9 mouse cellular contexts compared by ENCODE assay signal in the genomic region with DNA sequence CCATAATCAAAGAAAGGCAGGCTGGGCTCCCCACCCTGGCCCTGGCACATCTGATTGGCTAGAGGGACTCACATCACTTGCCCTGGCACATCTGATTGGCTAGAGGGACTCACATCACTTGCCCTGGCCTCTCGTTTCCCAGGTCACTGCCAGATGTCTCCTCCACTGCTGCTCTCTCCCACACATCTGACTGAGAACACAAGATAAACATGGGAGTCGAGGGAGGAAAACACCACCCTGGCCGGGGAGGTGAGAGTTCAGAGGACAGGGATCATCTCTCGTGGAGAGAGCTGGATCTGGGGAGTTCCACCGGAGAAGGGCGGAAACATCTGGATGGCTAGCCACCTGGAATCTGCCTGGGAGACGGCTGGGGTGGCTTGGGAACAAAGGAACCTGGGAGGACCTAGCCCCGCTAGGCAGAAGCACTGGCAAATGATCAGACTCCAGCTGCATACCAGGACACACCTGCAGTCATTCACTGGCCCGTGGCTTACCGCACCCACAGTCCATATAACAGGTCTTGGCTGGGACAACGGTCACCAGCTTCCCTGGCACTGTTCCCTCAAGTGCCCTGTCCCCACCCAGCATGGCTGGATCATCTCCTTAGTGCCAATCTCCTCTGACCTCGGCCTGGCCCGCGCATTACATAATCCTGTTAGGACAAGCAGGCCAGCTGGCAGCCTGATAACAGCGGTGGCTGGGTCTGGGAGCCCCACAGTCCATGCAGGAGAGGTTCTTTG. TPM values are rescaled to one million over a fixed set of nuclear protein-coding genes. Genes with fewer than 3 reads are reported as not detected.
DNase-seq lines count a peak whose midpoint lies in the region; ATAC-seq and TF ChIP-seq lines count a peak whose summit lies in the region.
"Had no signal": no experiment of that assay in that cellular context is flagged by ENCODE, and none has a peak within 500 bp of the region (broad histone marks: within the 10 kb centered on the region; RNA-seq: fewer than 3 reads in every experiment).

No protein-coding gene starts in this region.

- H3K9ac ChIP-seq in forebrain, embryonic 12.5 days = no peak overlapping the region
- no peak overlapping the region for H3K9ac ChIP-seq in forebrain, embryonic 16.5 days (replicated peaks; ENCODE audit: low read depth, low read length)
- H3K9ac ChIP-seq in heart, adult 2 months (ENCODE audit: low read depth, low read length) = no peak overlapping the region
- H3K9ac ChIP-seq in kidney, embryonic 14.5 days (ENCODE audit: low read depth, low read length) = no peak overlapping the region
- no peak overlapping the region for H3K9ac ChIP-seq in lung, embryonic 16.5 days (ENCODE audit: low read length)
- H3K9ac ChIP-seq: hindbrain, embryonic 15.5 days had no signal

- peaks cover 12% of the 10 kb centered on the region; the same call in 1 of the 2 replicates for H3K4me1 ChIP-seq in forebrain, embryonic 12.5 days
- no peaks in the 10 kb centered on the region for H3K4me1 ChIP-seq in forebrain, embryonic 16.5 days (replicated peaks; ENCODE audit: control insufficient read depth, insufficient read depth, low read length)
- H3K4me1 ChIP-seq in heart, adult 2 months (ENCODE audit: control insufficient read depth, insufficient read depth, low read length) = peaks cover 22% of the 10 kb centered on the region
- H3K4me1 ChIP-seq in kidney, embryonic 14.5 days (ENCODE audit: control insufficient read depth, insufficient read depth, low read length) = no peaks in the 10 kb centered on the region
- H3K4me1 ChIP-seq in lung, embryonic 16.5 days (replicated peaks; ENCODE audit: control insufficient read depth, insufficient read depth, low read length) = peaks cover 7% of the 10 kb centered on the region
- H3K4me1 ChIP-seq: hindbrain, embryonic 15.5 days had no signal

- H3K27ac ChIP-seq in forebrain, embryonic 12.5 days = no peak overlapping the region
- H3K27ac ChIP-seq in forebrain, embryonic 16.5 days (ENCODE audit: low read length) = no peak overlapping the region
- peak overlapping the region; percentile 60 for H3K27ac ChIP-seq in heart, adult 2 months
- H3K27ac ChIP-seq in kidney, embryonic 14.5 days (ENCODE audit: low read depth, low read length) = peak overlapping the region; percentile 48
- H3K27ac ChIP-seq in lung, embryonic 16.5 days (ENCODE audit: low read length) = peak overlapping the region; percentile 12; the same call in 1 of the 2 replicates
- H3K27ac ChIP-seq: hindbrain, embryonic 15.5 days had no signal

- H3K9me3 ChIP-seq in forebrain, embryonic 12.5 days = no peaks in the 10 kb centered on the region
- no peaks in the 10 kb centered on the region for H3K9me3 ChIP-seq in forebrain, embryonic 16.5 days (ENCODE audit: control insufficient read depth, low read length)
- H3K9me3 ChIP-seq in kidney, embryonic 14.5 days (ENCODE audit: control insufficient read depth, low read length) = no peaks in the 10 kb centered on the region
- H3K9me3 ChIP-seq in lung, embryonic 16.5 days (ENCODE audit: control insufficient read depth, low read length) = no peaks in the 10 kb centered on the region
- H3K9me3 ChIP-seq: hindbrain, embryonic 15.5 days had no signal

- no peak overlapping the region for H3K4me2 ChIP-seq in forebrain, embryonic 12.5 days
- no peak overlapping the region for H3K4me2 ChIP-seq in forebrain, embryonic 16.5 days (ENCODE audit: low read length)
- H3K4me2 ChIP-seq in kidney, embryonic 14.5 days (replicated peaks; ENCODE audit: low read depth, low read length) = peak overlapping the region; percentile 37; the same call in 1 of the 2 replicates
- no peak overlapping the region for H3K4me2 ChIP-seq in lung, embryonic 16.5 days (ENCODE audit: low read depth, low read length)
- H3K4me2 ChIP-seq: hindbrain, embryonic 15.5 days had no signal

- peak; percentile 55 for DNase-seq in cerebellum, adult 9-10 months
- peak; percentile 71 to 81 for DNase-seq in heart, adult 2 months
- no peak for DNase-seq in layer of hippocampus, postnatal 25 days (ENCODE audit: extremely low spot score in 1 of 2, low spot score in 1 of 2)

- TF ChIP-seq EP300 in heart, adult 2 months (IDR thresholded peaks at IDR 0.05; ENCODE audit: insufficient read depth, low read depth, low read length) = peak; percentile 62

- H3K79me2 ChIP-seq in heart, adult 2 months (replicated peaks; ENCODE audit: control insufficient read depth, insufficient read depth, low read length) = no peaks in the 10 kb centered on the region

- 70% methylated on average over 15 of the region's 15 CpGs for WGBS in forebrain, embryonic 12.5 days
- 66% methylated on average over 15 of the region's 15 CpGs for WGBS in forebrain, embryonic 16.5 days
- WGBS in heart, adult 2 months = 18% methylated on average over 15 of the region's 15 CpGs
- whole genome bisulfite sequencing in kidney, embryonic 14.5 days = 33% methylated on average over 15 of the region's 15 CpGs
- WGBS in lung, embryonic 16.5 days = 31% methylated on average over 15 of the region's 15 CpGs

- ATAC-seq in forebrain, embryonic 12.5 days (ENCODE audit: low FRiP score) = 0 out of 2 replicates have a peak, but pooled peaks have one; percentile 23
- no peak for ATAC-seq in forebrain, embryonic 16.5 days
- ATAC-seq in kidney, embryonic 14.5 days (ENCODE audit: low FRiP score, low TSS enrichment) = peak; percentile 90; the same call in 1 of the 2 replicates
- ATAC-seq in lung, embryonic 16.5 days (ENCODE audit: low read depth) = peak; percentile 39
- no peak for ATAC-seq in granulocyte monocyte progenitor cell, adult 5-6 weeks (replicated peaks; ENCODE audit: poor library complexity, severe bottlenecking)

- intact Hi-C loops in heart, adult 2 months (cut with DNase I) = no loop called here

- peaks cover 10% of the 10 kb centered on the region; the same call in 1 of the 2 replicates for H3K27me3 ChIP-seq in forebrain, embryonic 12.5 days
- no peaks in the 10 kb centered on the region for H3K27me3 ChIP-seq in forebrain, embryonic 16.5 days (replicated peaks; ENCODE audit: control insufficient read depth, insufficient read depth, low read length)
- H3K27me3 ChIP-seq in heart, adult 2 months (ENCODE audit: control insufficient read depth, insufficient read depth, low read length) = no peaks in the 10 kb centered on the region
- no peaks in the 10 kb centered on the region for H3K27me3 ChIP-seq in kidney, embryonic 14.5 days (ENCODE audit: control insufficient read depth, insufficient read depth, low read length)
- H3K27me3 ChIP-seq in lung, embryonic 16.5 days (ENCODE audit: control insufficient read depth, insufficient read depth, low read depth, low read length) = no peaks in the 10 kb centered on the region
- H3K27me3 ChIP-seq: hindbrain, embryonic 15.5 days had no signal

- H3K36me3 ChIP-seq in forebrain, embryonic 12.5 days (replicated peaks) = no peaks in the 10 kb centered on the region
- H3K36me3 ChIP-seq in forebrain, embryonic 16.5 days (ENCODE audit: control insufficient read depth, insufficient read depth) = no peaks in the 10 kb centered on the region
- no peaks in the 10 kb centered on the region for H3K36me3 ChIP-seq in heart, adult 2 months (ENCODE audit: control insufficient read depth, insufficient read depth, low read length)
- no peaks in the 10 kb centered on the region for H3K36me3 ChIP-seq in kidney, embryonic 14.5 days (ENCODE audit: control insufficient read depth, insufficient read depth, low read length)
- H3K36me3 ChIP-seq in lung, embryonic 16.5 days (ENCODE audit: control insufficient read depth, insufficient read depth, low read length) = no peaks in the 10 kb centered on the region
- H3K36me3 ChIP-seq: hindbrain, embryonic 15.5 days had no signal

- no peak for TF ChIP-seq CTCF in heart, adult 2 months (IDR thresholded peaks at IDR 0.05)

- TF ChIP-seq POLR2A in heart, adult 2 months (IDR thresholded peaks at IDR 0.05; ENCODE audit: insufficient read depth, low read depth, low read length) = no peak

- H3K4me3 ChIP-seq in forebrain, embryonic 12.5 days (replicated peaks) = no peak overlapping the region
- H3K4me3 ChIP-seq in forebrain, embryonic 16.5 days (replicated peaks; ENCODE audit: low read length) = no peak overlapping the region
- no peak overlapping the region for H3K4me3 ChIP-seq in heart, adult 2 months
- 0 out of 2 replicates have a peak overlapping the region, but pooled peaks have one; percentile 4 for H3K4me3 ChIP-seq in kidney, embryonic 14.5 days (ENCODE audit: low read length)
- H3K4me3 ChIP-seq in lung, embryonic 16.5 days (ENCODE audit: low read length) = no peak overlapping the region
- H3K4me3 ChIP-seq: hindbrain, embryonic 15.5 days had no signal

RNA-seq across cellular contexts. Expression of gene Slc24a1, which starts 17.2 kb away (rescaled TPM):
- 0.11 TPM in 1 of 2 replicates, not detected in the other for polyA plus RNA-seq in forebrain, embryonic 12.5 days (2016; fragmentation: Nextera tagmentation; extraction: Ambion mirVana)
- 0.10 and 0.25 TPM in 2 replicates for polyA plus RNA-seq in forebrain, embryonic 16.5 days (2015; fragmentation: Nextera tagmentation; extraction: Ambion mirVana)
- total RNA-seq in heart, adult 2 months (2021) = under 1 TPM; 0.05 to 0.10 TPM
- polyA plus RNA-seq in heart, adult 2 months (2012; rRNA removed) = 0.02 TPM in 1 of 2 replicates, not detected in the other
- polyA plus RNA-seq in kidney, embryonic 14.5 days (2014; fragmentation: Nextera tagmentation; extraction: Ambion mirVana) = not detected in 2 replicates
- 0.06 and 0.08 TPM in 2 replicates for polyA plus RNA-seq in lung, embryonic 16.5 days (2015; fragmentation: Nextera tagmentation; extraction: Ambion mirVana)
- under 1 TPM; 0.12 to 0.16 TPM for total RNA-seq in layer of hippocampus, postnatal 25 days (2021)
- not detected in 2 replicates for total RNA-seq in granulocyte monocyte progenitor cell, adult 5-6 weeks (2014; fragmentation: Nextera tagmentation)
- not detected in 2 replicates for total RNA-seq in granulocyte monocyte progenitor cell, adult 5-6 weeks (2017)

RNA-seq across cellular contexts. Expression of gene Ints14, which starts 26.5 kb away (rescaled TPM):
- 60.9 and 62.8 TPM in 2 replicates for polyA plus RNA-seq in forebrain, embryonic 12.5 days (2016; fragmentation: Nextera tagmentation; extraction: Ambion mirVana)
- polyA plus RNA-seq in forebrain, embryonic 16.5 days (2015; fragmentation: Nextera tagmentation; extraction: Ambion mirVana) = 43.2 and 48.1 TPM in 2 replicates
- 10 to 100 TPM; 14.0 to 15.3 TPM for total RNA-seq in heart, adult 2 months (2021)
- 11.0 and 20.5 TPM in 2 replicates for polyA plus RNA-seq in heart, adult 2 months (2012; rRNA removed)
- 41.4 and 71.6 TPM in 2 replicates for polyA plus RNA-seq in kidney, embryonic 14.5 days (2014; fragmentation: Nextera tagmentation; extraction: Ambion mirVana)
- 53.2 and 55.8 TPM in 2 replicates for polyA plus RNA-seq in lung, embryonic 16.5 days (2015; fragmentation: Nextera tagmentation; extraction: Ambion mirVana)
- total RNA-seq in layer of hippocampus, postnatal 25 days (2021) = 10 to 100 TPM; 21.6 to 23.2 TPM
- total RNA-seq in granulocyte monocyte progenitor cell, adult 5-6 weeks (2014; fragmentation: Nextera tagmentation) = 27.8 and 39.6 TPM in 2 replicates
- 29.8 and 32.1 TPM in 2 replicates for total RNA-seq in granulocyte monocyte progenitor cell, adult 5-6 weeks (2017)

Comparison
In these comparisons a context has a peak if more than half of its experiments do, and no peak if none do; other contexts are left out.
1. ATAC-seq: peak in forebrain, embryonic 12.5 days (single experiment), kidney, embryonic 14.5 days (single experiment) and lung, embryonic 16.5 days (single experiment); none in forebrain, embryonic 16.5 days (single experiment) and granulocyte monocyte progenitor cell, adult 5-6 weeks (single experiment).
2. H3K27ac ChIP-seq: peak in heart, adult 2 months (single experiment), kidney, embryonic 14.5 days (single experiment) and lung, embryonic 16.5 days (single experiment); none in forebrain, embryonic 12.5 days (single experiment) and forebrain, embryonic 16.5 days (single experiment).
3. DNase-seq: peak in cerebellum, adult 9-10 months (single experiment) and heart, adult 2 months (2 of 2); none in layer of hippocampus, postnatal 25 days (0 of 2).